Mouse (Mus musculus) MEL (cell line): ENCODE measurements around the gene Myo1h.

Source experiments
- CHD1 ChIP-seq: IDR thresholded peaks from 2 replicates; pipeline ENCODE4 v1.6.1; 2012; ENCODE audit warnings: low read depth, mild to moderate bottlenecking, inconsistent platforms, low read length, improper control_type of control experiment
- CHD2 ChIP-seq: IDR thresholded peaks from 2 replicates; pipeline ENCODE4 v1.6.1; 2011; ENCODE audit warnings: low read length, improper control_type of control experiment
- CTCF ChIP-seq, 3 experiments: IDR thresholded peaks in 2 of 3; conservative IDR thresholded peaks in 1 of 3; 2 replicates each; pipeline ENCODE4 v1.5.1; 2011 to 2012; ENCODE audit warnings: low read length in 3 of 3, low read depth in 2 of 3, mild to moderate bottlenecking in 2 of 3, improper control_type of control experiment in 1 of 3, inconsistent platforms in 1 of 3, mixed read lengths in 1 of 3, moderate library complexity in 1 of 3; ENCODE audit not compliant: control insufficient read depth in 1 of 3, insufficient read depth in 1 of 3, poor library complexity in 1 of 3, severe bottlenecking in 1 of 3
- E2F4 ChIP-seq: IDR thresholded peaks from 2 replicates; pipeline ENCODE4 v1.6.1; 2011; ENCODE audit warnings: low read depth, low read length, improper control_type of control experiment, borderline replicate concordance
- EP300 ChIP-seq, 2 experiments: IDR thresholded peaks; 2 replicates each; pipeline ENCODE4 v1.6.1; 2011; ENCODE audit warnings: improper control_type of control experiment in 2 of 2, low read length in 2 of 2, low read depth in 1 of 2, mild to moderate bottlenecking in 1 of 2
- ETS1 ChIP-seq: IDR thresholded peaks from 2 replicates; pipeline ENCODE4 v1.6.1; 2012; ENCODE audit warnings: low read depth, mild to moderate bottlenecking, inconsistent platforms, low read length, improper control_type of control experiment, moderate library complexity
- POLR2A ChIP-seq, 2 experiments: IDR thresholded peaks; 2 replicates each; pipeline ENCODE4 v1.6.1; 2011 to 2012; ENCODE audit warnings: low read length in 2 of 2, mild to moderate bottlenecking in 2 of 2, control low read depth in 1 of 2, improper control_type of control experiment in 1 of 2, low read depth in 1 of 2, moderate library complexity in 1 of 2; ENCODE audit not compliant: control insufficient read depth in 1 of 2, insufficient read depth in 1 of 2, poor library complexity in 1 of 2
- POLR2AphosphoS2 ChIP-seq: IDR thresholded peaks from 2 replicates; pipeline ENCODE4 v1.6.1; 2011; ENCODE audit warnings: low read length, improper control_type of control experiment
- RCOR1 ChIP-seq: IDR thresholded peaks from 2 replicates; pipeline ENCODE4 v1.6.1; 2012; ENCODE audit warnings: low read depth, mild to moderate bottlenecking, inconsistent platforms, low read length, improper control_type of control experiment
- TAL1 ChIP-seq: IDR thresholded peaks from 2 replicates; pipeline ENCODE4 v1.6.1; 2012; ENCODE audit warnings: mild to moderate bottlenecking, inconsistent platforms, low read length, moderate library complexity, mixed read lengths
- TCF12 ChIP-seq: IDR thresholded peaks from 2 replicates; pipeline ENCODE4 v1.6.1; 2014; ENCODE audit warnings: low read depth, mild to moderate bottlenecking, inconsistent platforms, low read length, improper control_type of control experiment, moderate library complexity
- ZMIZ1 ChIP-seq: IDR thresholded peaks from 2 replicates; pipeline ENCODE4 v1.6.1; 2012; ENCODE audit warnings: low read depth, mild to moderate bottlenecking, inconsistent platforms, low read length, improper control_type of control experiment, moderate library complexity
- ZNF384 ChIP-seq: IDR thresholded peaks from 2 replicates; pipeline ENCODE4 v1.6.1; 2012; ENCODE audit warnings: low read depth, mild to moderate bottlenecking, inconsistent platforms, low read length, improper control_type of control experiment

DNA sequence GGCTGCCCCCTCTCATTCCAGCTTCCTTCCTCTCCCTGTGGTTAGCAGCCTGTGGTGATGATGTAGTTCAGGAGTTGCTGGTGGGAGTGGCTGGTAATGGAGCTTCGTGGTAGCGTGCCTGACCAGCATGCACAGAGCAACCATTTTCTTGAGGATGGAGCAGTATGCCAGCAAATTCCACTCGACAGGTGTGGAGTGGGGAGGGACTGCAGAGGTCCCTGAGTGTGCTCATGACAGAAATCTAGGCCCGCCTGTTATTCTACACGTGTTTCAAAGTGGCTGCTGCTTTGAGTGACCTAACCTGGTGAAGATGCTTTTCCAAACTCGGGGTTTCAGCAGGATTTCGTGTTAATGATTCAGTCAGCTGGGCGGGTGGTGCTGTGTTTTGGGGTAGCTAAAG is 95.5 kb downstream of the Myo1h start:
- no peak for TF ChIP-seq TAL1
- TF ChIP-seq ZNF384 = no peak
- TF ChIP-seq POLR2A (IDR thresholded peaks at IDR 0.05; ENCODE audit: control insufficient read depth in 1 of 2, insufficient read depth in 1 of 2, low read depth in 1 of 2, low read length in 2 of 2, poor library complexity in 1 of 2) = no peak
- no peak for TF ChIP-seq CTCF (IDR thresholded peaks at IDR 0.05 in 2 of 3, conservative IDR thresholded peaks at IDR 0.05 in 1 of 3; ENCODE audit: control insufficient read depth in 1 of 3, insufficient read depth in 1 of 3, low read depth in 2 of 3, low read length in 3 of 3, poor library complexity in 1 of 3, severe bottlenecking in 1 of 3)
- no peak for TF ChIP-seq POLR2AphosphoS2
- TF ChIP-seq ETS1 = no peak
- TF ChIP-seq EP300 (IDR thresholded peaks at IDR 0.05; ENCODE audit: low read depth in 1 of 2, low read length in 2 of 2) = no peak
- no peak for TF ChIP-seq TCF12
- no peak for TF ChIP-seq E2F4
- no peak for TF ChIP-seq ZMIZ1
- TF ChIP-seq RCOR1 = no peak
- TF ChIP-seq CHD2 = no peak
- no peak for TF ChIP-seq CHD1
